Mouse (Mus musculus): Measurements from ENCODE around the gene Ttc21a.

Ttc21a gene

GRCm38 (mm10) chr9:120012781-120013180 lies 75.4 kb downstream of the Ttc21a start:
- no peaks in the 10 kb centered on the region for H3K36me3 ChIP-seq (ENCODE audit: insufficient read depth, low read length)
- H3K27me3 ChIP-seq (ENCODE audit: insufficient read depth, low read length): peaks cover 30% of the 10 kb centered on the region
- no peaks in the 10 kb centered on the region for H3K9me3 ChIP-seq (ENCODE audit: low read length)
- peaks cover 91% of the 10 kb centered on the region for H3K4me1 ChIP-seq (replicated peaks; ENCODE audit: low read depth, low read length)
- H3K4me3 ChIP-seq (replicated peaks; ENCODE audit: low read length): no peak overlapping the region
- no peak for TF ChIP-seq NANOG (IDR thresholded peaks at IDR 0.05; ENCODE audit: borderline replicate concordance, low read length)
- no peak for TF ChIP-seq CTCF (conservative IDR thresholded peaks at IDR 0.05; ENCODE audit: low read length)
- no peak for TF ChIP-seq POU5F1 (IDR thresholded peaks at IDR 0.05; ENCODE audit: borderline replicate concordance, low read length)

DNA sequence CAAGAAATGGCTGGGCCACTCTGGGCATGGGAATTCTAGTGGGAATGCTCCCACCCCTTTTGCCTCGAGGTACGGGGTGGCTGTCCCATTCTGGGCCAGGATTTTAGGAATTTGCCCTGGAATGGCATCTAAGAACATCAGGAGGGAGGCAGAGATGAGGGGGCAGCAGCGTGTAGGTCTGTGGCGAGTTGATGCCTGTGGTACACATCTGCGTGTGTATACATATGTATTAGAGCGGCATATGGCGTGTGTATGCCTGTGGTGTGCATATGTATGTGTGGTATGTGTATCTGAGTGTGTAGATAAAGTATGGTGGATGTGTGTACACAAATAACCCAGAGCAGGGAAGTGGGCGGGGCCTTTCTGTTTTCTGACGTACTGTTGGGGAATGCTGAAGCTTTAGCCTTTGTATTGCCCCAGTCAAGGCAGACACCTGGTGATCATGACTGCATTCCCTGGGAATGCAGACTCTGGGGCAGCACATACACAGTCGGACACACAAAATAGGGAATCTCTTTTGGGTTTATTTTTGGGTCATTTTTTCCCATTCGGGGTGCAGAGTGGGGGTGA lies 75.9 kb downstream of the Ttc21a start:
- Histone ChIP-seq H3K4me3 (replicated peaks; ENCODE audit: low read length) (no peak overlapping the region), H3K4me1 (replicated peaks; ENCODE audit: low read depth, low read length) (peaks cover 85% of the 10 kb centered on the region), H3K36me3 (ENCODE audit: insufficient read depth, low read length) (no peaks in the 10 kb centered on the region), H3K27me3 (ENCODE audit: insufficient read depth, low read length) (peaks cover 36% of the 10 kb centered on the region), H3K9me3 (ENCODE audit: low read length) (no peaks in the 10 kb centered on the region)
- TF ChIP-seq CTCF (conservative IDR thresholded peaks at IDR 0.05; ENCODE audit: low read length): no peak
- TF ChIP-seq POU5F1 (IDR thresholded peaks at IDR 0.05; ENCODE audit: borderline replicate concordance, low read length): no peak

DNA sequence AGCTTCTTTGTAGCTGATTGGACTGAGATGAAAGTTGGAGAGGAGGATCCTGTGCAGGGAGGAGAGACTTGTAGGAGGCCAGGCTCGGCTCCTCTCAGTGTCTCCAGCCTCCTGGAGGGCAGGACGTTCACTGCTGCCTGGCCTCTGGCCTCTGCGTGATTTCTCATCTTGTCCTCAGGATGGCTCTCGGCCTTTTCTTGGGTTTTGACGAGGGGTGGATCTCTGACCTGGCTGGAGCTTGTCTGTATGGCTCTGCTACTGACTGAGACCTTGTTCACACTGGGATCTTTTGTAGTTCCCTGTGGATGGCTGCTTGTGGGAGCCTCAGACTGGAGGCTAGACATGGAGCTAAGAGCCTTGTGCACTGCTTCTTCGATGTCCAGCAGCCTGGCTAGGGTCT lies 77.4 kb downstream of the Ttc21a start:
- Histone ChIP-seq H3K27me3 (ENCODE audit: insufficient read depth, low read length) (peaks cover 49% of the 10 kb centered on the region), H3K4me3 (replicated peaks; ENCODE audit: low read length) (no peak overlapping the region), H3K9me3 (ENCODE audit: low read length) (no peaks in the 10 kb centered on the region), H3K4me1 (replicated peaks; ENCODE audit: low read depth, low read length) (peaks cover 83% of the 10 kb centered on the region), H3K36me3 (ENCODE audit: insufficient read depth, low read length) (no peaks in the 10 kb centered on the region)
- TF ChIP-seq CTCF (conservative IDR thresholded peaks at IDR 0.05; ENCODE audit: low read length) (no peak), POU5F1 (IDR thresholded peaks at IDR 0.05; ENCODE audit: borderline replicate concordance, low read length) (no peak), NANOG (IDR thresholded peaks at IDR 0.05; ENCODE audit: borderline replicate concordance, low read length) (no peak)

- Histone ChIP-seq H3K27me3 (ENCODE audit: insufficient read depth, low read length) (peaks cover 52% of the 10 kb centered on the region), H3K9me3 (ENCODE audit: low read length) (no peaks in the 10 kb centered on the region), H3K4me3 (replicated peaks; ENCODE audit: low read length) (no peak overlapping the region), H3K36me3 (ENCODE audit: insufficient read depth, low read length) (no peaks in the 10 kb centered on the region), H3K4me1 (replicated peaks; ENCODE audit: low read depth, low read length) (peaks cover 85% of the 10 kb centered on the region)
- TF ChIP-seq CTCF (conservative IDR thresholded peaks at IDR 0.05; ENCODE audit: low read length): no peak
- TF ChIP-seq NANOG (IDR thresholded peaks at IDR 0.05; ENCODE audit: borderline replicate concordance, low read length): no peak
- no peak for TF ChIP-seq POU5F1 (IDR thresholded peaks at IDR 0.05; ENCODE audit: borderline replicate concordance, low read length)
Observed at GRCm38 (mm10) chr9:120016956-120017355, 79.5 kb downstream of the Ttc21a start.
